Mouse (Mus musculus): ENCODE results near the gene Fcor. TPM values are rescaled to one million over a fixed set of nuclear protein-coding genes. Genes with fewer than 3 reads are reported as not detected.

The Fcor gene
- 17.4 and 17.6 TPM in 2 replicates for polyA plus RNA-seq (2012; rRNA removed)

DNA sequence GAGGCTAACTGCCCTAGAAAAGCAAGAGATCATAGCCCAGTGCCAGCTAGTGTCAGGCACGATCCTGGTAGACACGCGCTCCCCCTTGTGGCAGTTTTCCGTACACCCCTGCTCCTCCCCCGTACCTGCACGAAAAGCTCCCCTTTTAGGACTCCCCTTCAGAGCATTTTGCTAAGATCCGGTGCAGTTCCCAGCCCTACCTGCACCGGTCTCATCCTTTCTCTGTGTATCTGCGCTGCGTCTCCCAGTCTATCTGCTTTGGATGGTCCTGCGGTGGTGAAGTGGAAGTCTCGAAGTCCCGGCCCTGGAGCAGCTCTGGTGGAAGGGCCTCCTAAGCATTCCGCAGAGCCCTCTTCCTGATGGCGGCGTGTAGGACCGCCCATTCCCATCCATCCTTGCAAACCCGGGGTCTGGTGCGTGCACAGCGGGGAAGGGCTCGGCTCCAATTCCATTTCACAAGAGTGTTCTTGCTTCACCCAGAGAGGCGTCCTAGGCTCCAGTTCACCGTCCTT is at the start of gene Fcor:
Gene Fcor (minus strand): TSS at position 383 of the 512 bp plus-strand sequence.
- DNase-seq (ENCODE audit: extremely low spot score in 1 of 2, low spot score in 1 of 2): peak; percentile 80 to 95

DNA sequence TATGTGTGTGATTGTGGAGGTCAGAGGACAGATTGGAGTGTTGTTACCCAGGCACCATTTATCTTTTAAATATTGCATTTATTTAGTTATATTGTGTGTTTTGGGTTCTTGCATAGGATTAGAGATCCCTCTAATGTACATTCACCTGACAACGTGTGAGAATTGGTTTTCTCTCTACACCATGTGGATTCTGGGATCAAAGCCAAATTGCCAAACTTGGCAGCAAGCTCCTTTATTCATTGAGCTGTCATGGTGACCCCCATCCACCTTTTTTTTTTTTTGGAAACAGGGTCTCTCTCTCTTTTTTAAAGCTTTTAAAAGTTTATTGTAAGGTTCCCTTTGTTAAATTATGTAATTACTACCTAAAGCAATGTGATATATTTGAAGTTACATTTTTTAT is 48.9 kb upstream of the Fcor start:
- DNase-seq (ENCODE audit: extremely low spot score in 1 of 2, low spot score in 1 of 2): no peak

DNA sequence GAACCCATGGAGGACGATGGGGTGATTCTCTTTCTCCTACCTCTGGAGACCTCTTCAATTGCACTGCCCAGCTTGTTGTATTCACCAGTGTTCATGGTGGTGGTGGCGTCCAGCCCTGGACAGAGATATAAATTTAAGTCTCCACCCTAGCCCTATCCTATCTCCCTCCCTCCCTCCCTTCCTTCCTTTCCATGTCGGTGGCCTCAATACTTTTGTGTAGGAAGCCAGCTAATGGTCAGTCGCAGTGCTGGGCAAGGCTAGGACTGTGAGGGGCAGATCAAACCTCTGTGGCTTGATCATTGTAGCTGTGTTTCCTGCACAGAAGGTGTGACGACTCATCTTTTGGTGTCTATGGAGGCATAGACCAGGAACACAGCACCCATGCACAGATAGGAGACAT is 48.4 kb upstream of the Fcor start, which contains the start of gene Clec4g:
Gene Clec4g (minus strand): TSS at position 101 of the 400 bp plus-strand sequence.
- no peak for DNase-seq (ENCODE audit: extremely low spot score in 1 of 2, low spot score in 1 of 2)

DNA sequence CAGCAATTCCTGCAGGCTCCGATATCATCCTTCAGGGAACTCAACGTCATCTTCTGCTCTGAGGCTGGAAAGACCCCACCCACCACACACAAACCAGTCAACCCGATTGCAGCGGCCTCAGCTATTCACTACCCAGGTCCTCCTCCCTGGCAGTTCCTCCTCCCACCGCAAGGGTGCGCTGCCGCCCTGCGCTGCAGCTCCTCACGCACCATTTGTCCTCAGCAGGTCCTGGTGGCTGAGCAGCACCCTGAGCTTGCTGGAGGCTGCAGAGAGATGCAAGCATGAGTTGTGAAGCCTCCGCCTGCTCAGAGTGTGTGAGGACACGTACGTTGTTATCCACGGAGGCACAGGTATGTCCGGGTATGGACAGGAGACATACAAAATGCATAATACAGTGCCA is 46.4 kb upstream of the Fcor start:
- peak; percentile 20 to 75 for DNase-seq (ENCODE audit: extremely low spot score in 1 of 2, low spot score in 1 of 2)

DNA sequence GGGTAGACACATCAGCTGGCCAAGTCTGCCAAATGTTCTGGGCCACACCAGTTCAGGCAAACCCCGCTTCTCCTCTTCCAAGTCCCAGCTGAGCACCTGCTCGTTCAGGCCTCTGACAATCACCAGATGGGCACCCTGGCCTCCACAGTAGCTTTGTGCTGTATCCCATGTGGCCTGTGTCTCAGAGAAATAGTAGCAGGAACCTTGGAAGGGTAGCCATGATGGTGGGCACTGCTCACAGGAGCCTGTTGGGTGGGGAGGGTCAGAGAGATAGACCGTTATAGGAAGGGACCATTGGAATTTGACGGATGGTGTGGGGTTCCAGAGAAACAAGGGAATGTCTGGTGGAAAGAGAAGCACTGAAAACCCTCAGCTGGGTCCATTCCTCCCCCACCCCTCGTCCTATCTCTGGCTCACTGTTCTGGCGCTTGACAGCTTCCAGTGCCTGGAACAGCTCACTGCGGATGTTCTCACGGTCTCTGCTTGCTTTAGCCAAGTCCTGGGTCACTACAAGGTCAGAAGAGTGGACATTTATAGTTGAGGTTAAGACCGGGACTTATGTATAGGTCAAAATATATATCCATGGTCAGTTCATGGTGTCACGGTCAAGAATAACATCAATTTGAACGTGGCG is 45.3 kb upstream of the Fcor start:
- no peak for DNase-seq (ENCODE audit: extremely low spot score in 1 of 2, low spot score in 1 of 2)

DNA sequence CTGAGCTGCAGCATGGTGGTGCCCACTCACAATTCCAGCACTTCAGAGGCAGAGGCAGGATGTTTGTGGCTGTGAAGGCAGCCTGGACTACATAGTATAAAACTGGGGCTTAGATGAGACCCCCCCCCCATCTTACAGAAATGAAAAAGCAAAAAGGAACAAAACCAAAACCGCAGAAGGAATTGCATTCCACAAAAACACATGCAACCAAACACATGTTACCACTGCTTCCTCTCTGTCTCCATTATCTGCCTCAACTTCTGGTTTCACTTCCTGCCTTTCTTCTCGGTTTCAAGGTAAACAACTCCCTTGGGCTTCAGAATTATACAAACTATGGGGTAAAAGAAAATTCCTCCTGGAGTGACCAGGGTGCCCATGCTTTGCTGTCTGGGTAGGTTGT is 39.5 kb upstream of the Fcor start:
- DNase-seq (ENCODE audit: extremely low spot score in 1 of 2, low spot score in 1 of 2): no peak

DNA sequence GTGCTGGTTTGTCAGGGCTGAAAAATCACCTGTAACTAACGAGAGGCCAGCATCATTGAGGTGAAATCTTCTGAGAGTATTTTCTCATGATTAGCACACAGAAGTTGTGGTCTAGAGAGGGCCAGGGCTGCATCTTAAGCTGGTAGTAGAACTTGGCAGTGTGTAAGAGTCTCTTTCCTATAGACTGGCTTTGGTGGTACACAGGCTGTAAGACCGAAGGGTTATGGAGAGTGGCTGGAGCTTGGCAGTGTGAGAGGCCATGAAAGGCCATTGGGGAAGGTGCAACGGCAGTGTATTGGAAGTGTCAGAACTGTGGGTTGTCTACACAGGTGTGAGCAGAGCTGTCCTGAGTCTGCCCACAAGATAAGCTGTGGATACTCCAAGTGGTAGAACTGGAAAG is 38.1 kb upstream of the Fcor start:
- DNase-seq (ENCODE audit: extremely low spot score in 1 of 2, low spot score in 1 of 2): no peak

DNA sequence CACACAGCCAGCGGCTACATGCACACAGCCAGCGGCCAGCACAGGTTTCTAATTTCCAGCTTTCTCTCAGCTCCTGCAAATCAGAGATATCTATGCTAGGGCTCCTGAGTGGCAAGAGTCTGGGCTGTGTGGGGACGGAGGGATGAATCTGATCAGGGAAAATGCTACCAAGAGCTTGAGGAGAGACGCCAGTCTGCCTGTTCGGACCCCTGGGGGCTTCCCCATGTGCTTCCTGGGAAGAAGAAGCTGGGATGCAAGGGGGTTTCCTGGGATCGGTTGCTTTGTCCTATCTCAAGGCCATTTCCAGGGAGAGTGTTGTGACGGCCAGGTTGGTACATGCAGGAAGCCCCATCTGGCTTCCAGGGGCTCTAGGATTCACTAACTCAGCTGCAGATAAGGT is 35.4 kb upstream of the Fcor start:
- no peak for DNase-seq (ENCODE audit: extremely low spot score in 1 of 2, low spot score in 1 of 2)

DNA sequence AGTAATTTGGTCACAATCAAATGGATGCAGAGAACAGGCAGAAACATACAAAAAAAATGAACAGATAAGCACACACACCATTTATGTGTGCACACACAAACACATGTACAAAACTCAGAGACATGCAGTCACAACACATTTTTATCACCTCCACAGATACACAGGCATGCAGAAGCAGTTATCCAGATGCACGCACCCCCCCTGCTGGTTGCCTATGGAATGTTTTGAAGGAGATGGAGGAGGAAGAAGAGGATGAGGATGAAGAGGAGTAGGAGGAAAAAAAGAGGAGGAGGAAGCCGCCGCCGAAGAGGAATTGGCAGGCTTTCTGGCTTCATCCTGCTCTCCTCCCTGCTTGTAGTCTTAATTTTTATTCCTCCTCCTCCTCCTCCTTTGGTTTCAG is 33.5 kb upstream of the Fcor start:
- peak in 1 of 2 experiments; percentile 57 for DNase-seq (ENCODE audit: extremely low spot score in 1 of 2, low spot score in 1 of 2)

DNA sequence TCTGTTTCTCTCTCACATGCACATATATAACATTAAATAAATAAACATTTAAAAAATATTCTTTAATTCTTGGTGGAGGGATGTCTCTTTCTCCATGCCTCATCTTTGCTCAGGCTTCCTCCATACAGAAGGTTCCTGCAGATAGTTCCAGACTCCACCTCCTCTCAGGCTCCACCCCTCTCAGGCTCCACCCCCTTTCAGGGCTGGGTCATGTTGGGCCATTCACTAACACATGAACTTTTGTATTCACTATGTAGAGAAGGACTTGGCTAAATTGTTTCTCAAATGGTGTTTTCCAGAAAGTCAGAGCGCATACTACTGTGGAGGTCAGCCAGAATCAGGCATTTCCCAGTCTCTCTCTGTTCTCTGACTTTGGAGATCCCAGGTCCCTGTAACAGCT is 29.3 kb upstream of the Fcor start:
- no peak for DNase-seq (ENCODE audit: extremely low spot score in 1 of 2, low spot score in 1 of 2)

DNA sequence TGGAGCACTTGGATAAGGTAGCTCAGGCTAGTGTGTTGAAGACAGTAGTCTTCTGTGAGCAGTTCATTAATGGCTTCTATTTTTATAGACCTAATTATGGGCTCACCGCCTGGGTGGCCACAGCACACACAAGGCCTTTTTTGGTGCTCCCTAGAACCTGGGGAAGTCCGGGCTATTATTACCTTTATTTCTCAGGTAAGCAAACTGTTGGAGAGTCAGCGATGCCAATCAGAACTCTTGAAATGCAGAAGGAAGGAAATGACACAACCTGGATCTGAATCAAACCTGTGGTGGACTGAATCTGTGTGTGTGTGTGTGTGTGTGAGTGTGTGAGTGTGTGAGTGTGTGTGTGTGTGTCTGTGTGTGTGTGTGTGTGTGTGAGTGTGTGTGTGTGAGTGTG is 22.0 kb upstream of the Fcor start, which contains the start of gene Fcer2a:
Gene Fcer2a (minus strand): TSS at position 55 of the 400 bp plus-strand sequence.
- DNase-seq (ENCODE audit: extremely low spot score in 1 of 2, low spot score in 1 of 2): no peak

DNA sequence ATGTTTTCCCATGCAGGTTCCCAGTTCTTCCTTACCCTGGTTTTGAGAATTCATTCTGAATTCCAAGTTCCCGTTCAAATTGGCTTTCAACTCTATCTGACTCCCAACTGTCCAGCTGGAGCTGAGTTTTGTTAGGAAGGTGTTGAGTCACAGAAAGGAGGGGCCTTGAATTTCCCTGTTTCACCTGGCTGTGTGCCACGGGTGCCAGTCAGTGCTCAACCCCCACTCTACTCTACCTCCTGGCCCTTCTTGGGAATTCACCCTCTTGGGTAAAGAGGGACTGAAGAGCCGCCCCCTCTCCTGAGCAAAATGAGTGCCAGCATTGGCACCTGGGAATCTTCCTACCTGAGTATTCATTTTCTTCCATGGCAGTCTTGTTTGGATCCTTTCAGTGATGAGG is 18.6 kb upstream of the Fcor start:
- no peak for DNase-seq (ENCODE audit: extremely low spot score in 1 of 2, low spot score in 1 of 2)

DNA sequence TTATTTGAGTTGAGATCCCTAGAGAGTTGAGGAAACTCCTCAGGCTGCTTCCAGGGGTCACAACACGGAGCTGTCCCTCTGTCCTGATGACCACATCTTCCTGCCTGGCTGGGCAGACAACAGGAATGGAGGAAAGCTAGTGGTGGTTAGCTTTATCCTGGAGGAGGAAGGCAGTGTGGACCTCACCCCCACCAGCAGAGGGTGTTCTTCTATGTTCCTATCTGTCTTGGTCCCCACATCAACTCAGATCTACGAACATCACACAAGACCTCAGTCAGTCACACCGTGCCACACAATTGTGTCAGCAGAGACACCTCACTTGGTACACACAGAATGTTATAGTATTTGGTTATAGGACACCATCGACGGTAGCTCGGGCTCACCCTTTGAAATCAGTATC is 15.4 kb upstream of the Fcor start:
- DNase-seq (ENCODE audit: extremely low spot score in 1 of 2, low spot score in 1 of 2): no peak

DNA sequence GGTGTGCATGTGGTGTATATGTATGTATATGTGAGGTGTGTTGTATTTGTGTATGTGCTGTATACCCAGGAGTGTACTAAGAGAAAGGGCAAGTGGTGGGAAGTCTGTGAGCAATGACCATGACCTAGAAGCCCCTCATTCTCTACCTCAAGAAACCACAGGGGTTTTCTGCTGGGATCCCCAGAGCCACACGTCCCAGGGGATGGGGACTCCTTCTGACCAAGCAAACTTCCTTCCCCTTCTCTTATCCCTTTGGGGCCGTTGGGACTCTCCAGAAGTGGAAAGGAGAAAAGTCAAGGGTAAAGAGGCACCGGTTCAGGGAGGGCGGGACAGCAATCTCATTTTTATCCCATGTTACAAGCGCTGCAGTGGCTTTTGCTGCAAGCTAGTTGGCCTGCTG is 13.3 kb upstream of the Fcor start:
- no peak for DNase-seq (ENCODE audit: extremely low spot score in 1 of 2, low spot score in 1 of 2)

DNA sequence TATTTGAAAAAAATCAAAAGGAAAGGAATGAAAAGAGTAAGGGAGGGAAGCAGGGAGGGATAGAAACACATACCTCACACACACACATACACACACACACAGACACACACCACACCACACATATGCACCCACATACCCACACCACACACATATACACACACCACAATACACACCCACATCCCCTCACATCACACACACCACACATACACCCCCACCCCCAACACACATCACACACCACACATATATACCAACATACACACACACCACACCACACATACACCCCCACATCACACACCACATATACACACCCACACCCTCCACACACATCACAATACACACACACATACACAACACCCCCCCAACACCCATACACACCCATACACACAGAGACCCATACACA is 12.4 kb upstream of the Fcor start:
- no peak for DNase-seq (ENCODE audit: extremely low spot score in 1 of 2, low spot score in 1 of 2)

DNA sequence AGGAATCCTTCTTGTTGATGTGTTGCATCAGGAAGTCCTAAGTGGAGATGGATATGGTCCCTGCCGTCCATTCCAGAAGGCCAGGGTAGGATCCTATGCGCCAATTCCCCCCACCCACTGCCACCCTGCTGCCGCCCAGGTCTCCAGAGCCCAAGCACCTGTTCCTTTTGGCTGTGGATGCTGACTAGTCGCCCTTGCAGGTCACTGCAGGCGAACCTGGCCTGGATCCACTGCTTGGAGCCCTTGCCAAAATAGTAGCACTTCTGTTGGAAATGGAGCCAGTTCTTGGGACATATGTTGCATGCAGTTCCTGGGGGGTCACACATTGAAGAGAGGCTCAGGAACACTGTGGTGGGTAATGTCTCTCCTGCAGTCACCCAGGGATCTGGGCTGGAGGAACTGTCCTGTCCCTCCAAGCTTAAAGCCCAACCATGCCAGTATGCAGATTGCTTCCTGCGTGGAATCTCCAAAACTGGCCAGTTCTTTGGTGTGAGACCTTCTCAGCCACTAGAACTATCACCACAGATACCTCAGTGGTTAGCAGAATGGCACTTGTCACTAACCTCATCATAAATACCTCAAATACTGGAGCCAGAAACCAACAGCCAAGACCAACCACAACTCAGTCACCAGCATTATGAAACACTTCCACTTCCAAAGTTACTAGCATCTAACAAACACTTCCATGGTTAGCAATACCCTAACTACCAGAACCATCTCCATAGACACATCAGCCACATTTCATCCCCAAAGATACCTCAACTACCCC is 11.4 kb upstream of the Fcor start:
- no peak for DNase-seq (ENCODE audit: extremely low spot score in 1 of 2, low spot score in 1 of 2)

DNA sequence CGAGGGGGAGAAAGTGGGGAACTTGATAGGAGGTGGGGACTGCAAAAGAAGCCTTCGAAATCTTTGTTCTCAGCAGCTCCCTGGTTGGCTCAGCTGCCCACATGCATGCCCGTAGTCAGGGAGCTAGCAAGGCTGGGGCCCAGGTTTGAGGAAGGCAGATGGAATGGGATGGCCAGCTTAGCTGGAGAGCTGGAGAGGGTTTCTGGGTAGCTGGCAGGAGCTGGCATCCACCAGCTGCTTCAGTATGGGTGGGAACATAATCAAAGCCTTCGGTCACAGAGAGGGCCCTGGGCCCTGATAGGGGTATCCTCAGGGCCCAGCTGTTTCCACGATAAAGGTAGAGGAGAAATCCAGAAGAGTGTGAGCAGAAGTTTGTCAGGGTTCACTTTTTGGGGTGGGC is 10.3 kb upstream of the Fcor start:
- DNase-seq (ENCODE audit: extremely low spot score in 1 of 2, low spot score in 1 of 2): no peak

DNA sequence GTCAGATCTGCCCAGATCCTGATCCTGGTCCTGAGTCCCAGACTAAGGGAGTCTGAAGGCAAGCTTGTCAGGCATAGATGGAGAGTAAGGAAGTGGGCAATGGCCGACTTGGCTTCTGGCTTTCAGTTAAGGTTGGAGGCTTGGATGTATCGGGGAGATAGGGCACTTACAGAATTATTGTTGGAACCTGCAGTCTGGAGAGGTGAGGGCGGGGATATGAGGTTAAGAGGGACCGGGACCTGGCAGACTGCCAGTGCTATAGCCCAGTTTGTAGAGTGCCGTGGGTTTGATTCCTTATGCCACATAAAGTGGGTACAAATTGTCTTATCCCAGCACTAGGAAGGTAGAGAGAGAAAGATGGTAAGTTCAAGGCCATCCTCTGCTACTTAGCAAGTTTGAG is 7.5 kb upstream of the Fcor start:
- no peak for DNase-seq (ENCODE audit: extremely low spot score in 1 of 2, low spot score in 1 of 2)

DNA sequence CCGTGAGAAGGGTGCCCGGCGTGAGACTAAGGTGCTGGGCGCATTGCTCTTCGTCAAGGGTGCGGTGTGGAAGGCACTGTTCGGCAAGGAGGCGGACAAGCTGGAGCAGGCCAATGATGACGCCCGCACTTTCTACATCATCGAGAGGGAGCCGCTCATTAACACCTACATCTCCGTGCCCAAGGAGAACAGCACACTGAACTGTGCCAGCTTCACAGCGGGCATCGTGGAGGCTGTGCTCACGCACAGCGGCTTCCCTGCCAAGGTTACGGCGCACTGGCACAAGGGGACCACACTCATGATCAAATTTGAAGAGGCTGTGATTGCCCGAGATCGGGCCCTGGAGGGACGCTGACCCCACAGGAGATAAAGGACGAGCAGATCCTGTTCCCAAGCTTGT is 7.1 kb upstream of the Fcor start:
- DNase-seq (ENCODE audit: extremely low spot score in 1 of 2, low spot score in 1 of 2): no peak

DNA sequence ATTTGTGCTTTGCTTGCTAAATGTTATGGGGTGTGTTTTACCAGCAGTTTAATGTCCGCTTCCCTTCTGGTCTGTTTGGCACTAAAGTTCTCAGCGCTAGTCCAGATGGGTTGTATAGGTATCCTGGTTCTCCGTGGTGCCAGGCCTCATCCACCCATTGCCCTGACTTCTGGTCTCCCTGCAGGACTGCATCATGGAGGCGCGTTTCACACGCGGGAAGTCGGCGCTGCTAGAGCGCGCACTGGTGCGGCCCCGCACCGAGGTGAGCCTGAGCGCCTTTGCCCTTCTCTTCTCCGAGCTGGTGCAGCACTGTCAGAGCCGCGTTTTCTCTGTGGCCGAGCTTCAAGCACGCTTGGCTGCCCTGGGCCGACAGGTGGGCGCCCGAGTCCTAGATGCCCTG is 6.7 kb upstream of the Fcor start:
- no peak for DNase-seq (ENCODE audit: extremely low spot score in 1 of 2, low spot score in 1 of 2)

DNA sequence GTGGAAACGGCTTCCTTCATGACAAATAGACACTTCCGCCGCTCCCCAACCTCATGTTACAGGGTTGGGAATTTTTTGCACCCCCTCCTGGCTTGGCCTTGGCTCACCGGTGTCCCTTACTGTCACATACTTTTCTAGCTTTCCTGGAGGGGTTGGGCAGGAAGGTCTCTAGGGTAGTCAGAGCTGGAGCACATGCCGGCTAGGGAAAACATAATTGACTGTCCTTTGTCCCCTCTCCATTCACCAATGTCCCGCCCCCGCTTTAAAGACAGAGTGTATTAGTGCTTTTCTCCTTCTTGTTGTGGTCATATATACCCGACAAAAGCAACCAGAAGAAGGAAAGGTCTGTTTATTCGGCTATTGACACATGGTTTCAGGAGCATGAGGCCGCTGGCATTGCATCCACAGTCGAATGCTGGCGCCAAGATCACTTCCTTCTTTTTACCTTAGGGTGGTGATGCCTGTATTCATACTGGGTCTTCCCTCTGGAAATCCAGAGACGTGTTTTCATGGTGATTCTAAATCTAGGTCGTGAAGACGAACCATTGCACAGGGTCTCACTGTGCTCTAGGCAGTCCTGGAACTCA is 4.9 kb upstream of the Fcor start:
- DNase-seq (ENCODE audit: extremely low spot score in 1 of 2, low spot score in 1 of 2): no peak

Measured in frontal cortex, adult 2 months (tissue).